Mouse (Mus musculus) small intestine, adult 2 months (tissue): ENCODE results near the gene Angptl2.

Experiments used
- CTCF ChIP-seq: fragments of 200-500 bp; IDR thresholded peaks from 2 replicates; pipeline ENCODE4 v1.5.1; 2012; ENCODE audit warnings: low read depth, mild to moderate bottlenecking, control low read depth, inconsistent platforms, low read length, moderate library complexity, mixed read lengths; ENCODE audit not compliant: insufficient replicate concordance, insufficient read length; ENCODE audit errors: extremely low read depth
- POLR2A ChIP-seq: fragments of 200-500 bp; IDR thresholded peaks from 2 replicates; pipeline ENCODE4 v1.6.1; 2012; ENCODE audit warnings: low read depth, mild to moderate bottlenecking, control low read depth, inconsistent platforms, low read length, moderate library complexity

- TF ChIP-seq POLR2A (no peak), CTCF (no peak)
These were observed 67.0 kb downstream of the Angptl2 start for GRCm38 (mm10) chr2:33282877-33283276.
